Mouse (Mus musculus): Measurements from ENCODE around the gene Il4. TPM values are rescaled to one million over a fixed set of nuclear protein-coding genes. Genes with fewer than 3 reads are reported as not detected.

Gene Il4
- polyA plus RNA-seq, 1 experiment from 2014 or later, result 1.5 TPM

DNA sequence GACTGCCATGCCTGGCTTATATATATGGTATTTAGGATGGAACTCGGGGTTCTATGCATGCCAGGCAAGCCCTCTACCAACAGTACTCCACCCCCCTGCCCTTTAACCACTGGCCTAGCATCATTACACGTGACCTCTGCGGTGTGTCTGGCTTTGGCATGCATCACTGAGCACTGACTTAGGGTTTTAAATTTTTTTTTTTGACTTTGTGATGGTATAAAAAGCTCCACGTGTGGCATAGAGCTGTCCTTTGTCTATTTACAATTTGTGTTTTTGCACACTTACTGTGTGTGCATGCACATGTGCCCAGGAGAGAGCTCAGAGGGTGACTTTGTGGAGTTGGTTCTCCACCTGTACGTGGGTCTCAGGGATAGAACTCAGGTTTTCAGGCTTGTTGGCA lies 25.5 kb upstream of the Il4 start:
- no peaks in the 10 kb centered on the region for H3K27me3 ChIP-seq (ENCODE audit: control insufficient read depth, insufficient read depth, low read length)
- H3K4me2 ChIP-seq (replicated peaks; ENCODE audit: low read depth, low read length), result no peak overlapping the region
- H3K9me3 ChIP-seq (ENCODE audit: control insufficient read depth, low read length), result no peaks in the 10 kb centered on the region
- H3K27ac ChIP-seq (ENCODE audit: low read depth, low read length), result no peak overlapping the region
- no peak overlapping the region for H3K9ac ChIP-seq (ENCODE audit: low read depth, low read length)
- no peak for ATAC-seq (ENCODE audit: low FRiP score, low TSS enrichment)
- no peaks in the 10 kb centered on the region for H3K4me1 ChIP-seq (ENCODE audit: control insufficient read depth, insufficient read depth, low read length)
- no peaks in the 10 kb centered on the region; the same call in 1 of the 2 replicates for H3K36me3 ChIP-seq (ENCODE audit: control insufficient read depth, insufficient read depth, low read length)
- no peak overlapping the region for H3K4me3 ChIP-seq (ENCODE audit: low read length)
- 63% methylated on average over 5 of the region's 5 CpGs for WGBS

DNA sequence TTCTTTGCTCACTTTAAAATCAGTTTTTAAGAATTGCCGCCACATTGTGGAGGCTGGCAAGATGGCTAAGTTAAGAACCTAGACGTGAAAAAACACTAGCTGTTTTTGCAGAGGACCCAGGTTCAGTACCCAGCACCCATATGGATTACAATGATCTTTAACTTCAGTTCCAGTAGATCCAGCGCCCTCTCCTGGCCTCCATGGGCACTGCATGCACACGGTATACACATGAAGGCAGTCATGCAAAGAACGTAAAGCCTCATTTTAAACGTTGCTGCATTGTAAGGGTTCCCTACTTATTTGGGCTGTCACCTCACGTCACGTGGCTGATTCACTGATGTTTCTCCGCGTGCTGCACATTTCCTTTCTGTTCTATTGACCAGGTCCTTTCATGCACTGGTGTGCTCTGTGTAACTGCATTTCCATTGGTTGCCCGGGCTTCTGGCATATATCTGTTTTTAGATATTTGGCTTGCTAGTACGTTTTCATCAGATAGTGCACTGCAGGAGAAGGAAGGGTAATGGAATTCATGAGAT lies 24.3 kb upstream of the Il4 start:
- H3K4me2 ChIP-seq (replicated peaks; ENCODE audit: low read depth, low read length), result no peak overlapping the region
- no peaks in the 10 kb centered on the region for H3K4me1 ChIP-seq (ENCODE audit: control insufficient read depth, insufficient read depth, low read length)
- H3K27me3 ChIP-seq (ENCODE audit: control insufficient read depth, insufficient read depth, low read length), result no peaks in the 10 kb centered on the region
- no peak overlapping the region for H3K9ac ChIP-seq (ENCODE audit: low read depth, low read length)
- no peak overlapping the region for H3K27ac ChIP-seq (ENCODE audit: low read depth, low read length)
- no peak overlapping the region for H3K4me3 ChIP-seq (ENCODE audit: low read length)
- H3K36me3 ChIP-seq (ENCODE audit: control insufficient read depth, insufficient read depth, low read length), result no peaks in the 10 kb centered on the region
- no peak for ATAC-seq (ENCODE audit: low FRiP score, low TSS enrichment)
- H3K9me3 ChIP-seq (ENCODE audit: control insufficient read depth, low read length), result no peaks in the 10 kb centered on the region
- WGBS, result 76% methylated on average over 12 of the region's 12 CpGs

DNA sequence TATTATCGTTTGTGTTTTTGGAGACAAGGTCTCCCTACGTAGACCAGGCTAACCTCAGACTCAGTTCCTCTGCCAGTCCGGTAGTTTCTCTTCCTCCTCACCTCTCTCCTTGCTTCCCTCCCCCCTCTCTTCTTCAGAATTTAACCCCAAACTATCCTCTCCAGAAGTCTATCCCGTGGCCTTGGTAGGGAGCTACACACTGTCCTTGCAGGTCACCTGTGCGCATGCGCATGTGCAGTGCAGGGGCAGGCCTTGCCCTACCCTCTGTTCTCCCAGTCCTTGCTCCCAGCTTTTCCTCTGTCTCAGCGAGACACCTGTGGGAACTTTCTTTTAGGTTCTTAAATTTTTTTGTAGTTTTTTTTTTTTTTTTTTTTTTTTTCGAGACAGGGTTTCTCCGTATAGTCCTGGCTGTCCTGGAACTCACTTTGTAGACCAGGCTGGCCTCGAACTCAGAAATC lies 19.4 kb upstream of the Il4 start:
- no peak overlapping the region for H3K4me2 ChIP-seq (replicated peaks; ENCODE audit: low read depth, low read length)
- 80% methylated on average over 10 of the region's 10 CpGs for WGBS
- H3K27ac ChIP-seq (ENCODE audit: low read depth, low read length), result no peak overlapping the region
- no peak for ATAC-seq (ENCODE audit: low FRiP score, low TSS enrichment)
- no peaks in the 10 kb centered on the region for H3K36me3 ChIP-seq (ENCODE audit: control insufficient read depth, insufficient read depth, low read length)
- 0 out of 2 replicates have a peak, but pooled peaks cover 8% of the 10 kb centered on the region for H3K4me1 ChIP-seq (ENCODE audit: control insufficient read depth, insufficient read depth, low read length)
- peaks cover 15% of the 10 kb centered on the region for H3K27me3 ChIP-seq (ENCODE audit: control insufficient read depth, insufficient read depth, low read length)
- no peaks in the 10 kb centered on the region for H3K9me3 ChIP-seq (ENCODE audit: control insufficient read depth, low read length)
- no peak overlapping the region for H3K4me3 ChIP-seq (ENCODE audit: low read length)
- no peak overlapping the region for H3K9ac ChIP-seq (ENCODE audit: low read depth, low read length)

DNA sequence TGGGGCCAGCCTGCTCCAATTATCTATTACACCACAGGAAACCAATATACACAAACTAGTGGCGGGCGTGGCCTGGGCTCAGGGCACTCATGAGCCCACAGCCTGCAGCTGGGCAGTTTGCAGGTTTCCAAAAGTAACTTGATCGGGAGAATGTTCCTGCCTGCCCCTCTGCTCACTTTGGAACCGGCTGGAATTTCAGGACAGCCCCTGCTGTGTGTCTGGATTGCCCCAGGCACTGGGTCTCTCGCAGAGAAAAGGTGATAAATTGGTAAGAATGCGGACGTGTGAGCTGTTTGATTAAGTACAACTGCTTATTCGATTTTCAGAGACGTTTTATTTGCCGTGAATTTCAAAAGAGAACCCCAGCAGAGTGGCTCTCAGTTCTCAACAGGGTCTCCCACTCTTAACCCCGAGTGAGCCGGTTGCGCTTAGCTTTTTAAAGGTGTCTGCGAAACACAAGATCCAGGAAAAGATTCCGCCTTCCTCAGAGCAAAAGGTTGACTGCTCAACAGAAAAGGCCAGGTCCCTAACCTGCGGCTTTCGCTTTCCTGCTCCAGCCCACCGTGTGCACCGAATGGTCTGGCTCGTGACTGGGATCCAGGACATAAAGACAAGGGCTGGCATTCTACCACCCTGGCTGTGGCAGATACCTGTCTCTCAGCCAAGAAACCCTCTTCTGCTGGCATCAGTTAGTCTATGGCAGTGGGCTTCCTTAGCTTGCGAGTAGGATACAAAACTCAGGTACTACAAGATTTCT lies 18.8 kb upstream of the Il4 start:
- Histone ChIP-seq H3K4me1 (ENCODE audit: control insufficient read depth, insufficient read depth, low read length) (0 out of 2 replicates have a peak, but pooled peaks cover 8% of the 10 kb centered on the region), H3K4me2 (replicated peaks; ENCODE audit: low read depth, low read length) (no peak overlapping the region; the same call in 1 of the 2 replicates), H3K27me3 (ENCODE audit: control insufficient read depth, insufficient read depth, low read length) (peaks cover 15% of the 10 kb centered on the region), H3K9ac (ENCODE audit: low read depth, low read length) (no peak overlapping the region), H3K9me3 (ENCODE audit: control insufficient read depth, low read length) (no peaks in the 10 kb centered on the region), H3K36me3 (ENCODE audit: control insufficient read depth, insufficient read depth, low read length) (no peaks in the 10 kb centered on the region), H3K27ac (ENCODE audit: low read depth, low read length) (no peak overlapping the region), H3K4me3 (ENCODE audit: low read length) (no peak overlapping the region)
- ATAC-seq (ENCODE audit: low FRiP score, low TSS enrichment), result peak; percentile 47; the same call in 1 of the 2 replicates
- WGBS, result 12% methylated on average over 21 of the region's 21 CpGs

DNA sequence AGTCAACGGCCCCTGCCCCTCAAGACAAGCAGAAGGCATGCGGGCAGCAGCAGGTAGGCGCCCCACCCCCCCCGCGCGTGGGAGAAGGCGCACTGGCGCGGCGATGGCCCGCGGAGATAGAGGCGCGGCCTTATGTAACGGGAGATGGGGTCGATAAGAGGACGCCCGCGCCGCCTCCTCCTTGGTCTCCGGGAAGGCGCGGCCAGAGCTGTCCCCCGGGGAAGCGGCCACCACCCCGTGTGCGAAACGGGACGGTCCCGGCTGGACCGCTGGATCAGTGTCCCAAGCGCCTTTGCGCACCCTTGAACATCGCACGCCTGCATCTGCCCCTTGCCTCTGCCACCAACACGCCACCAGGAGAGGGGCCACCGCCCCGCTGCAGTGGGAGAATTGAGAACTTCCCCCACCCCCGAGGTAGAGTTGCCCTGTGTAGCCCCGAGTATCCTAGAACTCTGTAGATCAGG lies 17.7 kb upstream of the Il4 start:
- Histone ChIP-seq H3K4me2 (replicated peaks; ENCODE audit: low read depth, low read length) (peak overlapping the region; percentile 75), H3K4me1 (ENCODE audit: control insufficient read depth, insufficient read depth, low read length) (0 out of 2 replicates have a peak, but pooled peaks cover 8% of the 10 kb centered on the region), H3K36me3 (ENCODE audit: control insufficient read depth, insufficient read depth, low read length) (no peaks in the 10 kb centered on the region), H3K4me3 (ENCODE audit: low read length) (peak overlapping the region; percentile 37), H3K9ac (ENCODE audit: low read depth, low read length) (peak overlapping the region; percentile 37; the same call in 1 of the 2 replicates), H3K27ac (ENCODE audit: low read depth, low read length) (no peak overlapping the region), H3K9me3 (ENCODE audit: control insufficient read depth, low read length) (no peaks in the 10 kb centered on the region), H3K27me3 (ENCODE audit: control insufficient read depth, insufficient read depth, low read length) (peaks cover 15% of the 10 kb centered on the region)
- ATAC-seq (ENCODE audit: low FRiP score, low TSS enrichment), result peak; percentile 51
- 2% methylated on average over 29 of the region's 40 CpGs for WGBS

DNA sequence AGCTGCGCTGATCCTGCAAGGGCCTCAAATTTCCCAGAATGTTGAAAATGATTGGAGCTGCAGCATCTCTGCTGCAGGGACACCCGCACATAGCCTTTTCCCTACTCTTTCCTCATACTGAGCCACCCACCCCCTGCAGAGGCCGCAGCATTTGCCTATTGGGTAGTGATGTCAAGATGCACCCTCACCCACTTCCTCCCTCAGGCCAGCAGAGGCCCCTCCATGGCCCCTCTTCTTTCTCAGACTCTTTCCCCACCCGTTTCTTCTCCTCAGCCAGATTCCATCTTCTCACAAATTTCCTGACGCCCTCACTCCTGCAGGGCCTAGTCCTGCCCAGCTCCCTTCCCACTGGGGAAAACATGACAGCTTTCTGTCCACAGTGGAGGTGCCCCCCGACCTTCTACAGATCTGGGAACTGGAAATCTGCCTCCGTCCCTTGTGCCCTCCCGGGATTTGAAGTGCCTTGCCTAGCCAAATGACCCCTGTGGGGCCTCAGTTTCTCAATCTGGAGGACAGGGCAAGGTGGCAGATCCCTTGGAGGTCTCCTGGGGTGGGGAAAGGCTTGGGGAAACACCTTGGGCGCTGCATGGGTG lies 17.2 kb upstream of the Il4 start:
- Histone ChIP-seq H3K4me2 (replicated peaks; ENCODE audit: low read depth, low read length) (peak overlapping the region; percentile 75), H3K36me3 (ENCODE audit: control insufficient read depth, insufficient read depth, low read length) (no peaks in the 10 kb centered on the region), H3K4me1 (ENCODE audit: control insufficient read depth, insufficient read depth, low read length) (0 out of 2 replicates have a peak, but pooled peaks cover 8% of the 10 kb centered on the region), H3K27ac (ENCODE audit: low read depth, low read length) (no peak overlapping the region), H3K9ac (ENCODE audit: low read depth, low read length) (peak overlapping the region; percentile 37; the same call in 1 of the 2 replicates), H3K27me3 (ENCODE audit: control insufficient read depth, insufficient read depth, low read length) (peaks cover 15% of the 10 kb centered on the region), H3K9me3 (ENCODE audit: control insufficient read depth, low read length) (no peaks in the 10 kb centered on the region), H3K4me3 (ENCODE audit: low read length) (peak overlapping the region; percentile 37)
- no peak for ATAC-seq (ENCODE audit: low FRiP score, low TSS enrichment)
- WGBS, result 37% methylated on average over 9 of the region's 9 CpGs

DNA sequence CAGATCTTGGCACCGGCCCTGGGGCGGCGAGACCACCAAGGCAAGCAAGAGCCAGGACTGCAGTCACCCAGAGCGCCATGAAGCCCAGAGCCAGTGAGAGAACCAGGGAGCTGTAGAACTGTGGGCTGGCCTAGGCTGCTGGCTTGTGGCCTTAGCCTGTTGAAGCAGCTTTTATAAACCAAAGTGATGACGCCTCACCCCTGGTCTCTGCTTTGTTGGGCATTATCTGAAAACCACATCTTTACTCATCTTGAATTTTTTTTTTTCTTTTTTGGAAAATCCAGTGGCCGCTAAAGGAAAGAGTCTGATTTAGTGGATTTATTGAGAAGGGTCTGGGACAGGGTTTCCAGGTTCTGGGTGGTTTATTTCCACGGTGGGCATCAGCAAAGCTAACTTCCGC lies 16.1 kb upstream of the Il4 start, which contains the start of gene Il13:
Gene Il13 (minus strand): TSS at position 147 of the 400 bp plus-strand sequence.
- Histone ChIP-seq H3K9me3 (ENCODE audit: control insufficient read depth, low read length) (no peaks in the 10 kb centered on the region), H3K4me1 (ENCODE audit: control insufficient read depth, insufficient read depth, low read length) (0 out of 2 replicates have a peak, but pooled peaks cover 8% of the 10 kb centered on the region), H3K27me3 (ENCODE audit: control insufficient read depth, insufficient read depth, low read length) (peaks cover 15% of the 10 kb centered on the region), H3K4me3 (ENCODE audit: low read length) (no peak within 1 kb of the TSS), H3K27ac (ENCODE audit: low read depth, low read length) (no peak within 1 kb of the TSS), H3K4me2 (replicated peaks; ENCODE audit: low read depth, low read length) (no peak within 1 kb of the TSS), H3K36me3 (ENCODE audit: control insufficient read depth, insufficient read depth, low read length) (no peaks in the 10 kb centered on the region), H3K9ac (ENCODE audit: low read depth, low read length) (no peak within 1 kb of the TSS)
- 87% methylated on average over 8 of the region's 8 CpGs for WGBS
- no peak for ATAC-seq (ENCODE audit: low FRiP score, low TSS enrichment)

DNA sequence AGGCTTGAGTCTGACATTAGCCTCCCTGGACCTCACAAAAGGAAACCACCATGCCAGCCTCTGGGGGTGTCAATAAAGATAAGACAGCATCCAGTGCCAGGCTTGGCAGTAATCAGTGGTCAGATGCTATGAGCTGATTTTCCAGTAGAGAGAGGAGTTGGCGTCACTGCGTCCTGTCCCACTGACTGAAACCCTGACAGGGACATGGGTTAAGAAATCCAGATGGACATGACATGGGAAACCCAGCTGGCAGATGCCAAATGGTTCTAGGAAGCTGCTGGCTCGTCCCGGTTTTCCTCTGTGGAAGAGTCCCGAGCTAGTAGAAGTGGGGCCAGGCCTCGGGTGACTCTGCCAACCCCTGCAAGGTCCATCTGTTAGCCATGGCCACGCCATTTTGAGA lies 15.2 kb upstream of the Il4 start:
- Histone ChIP-seq H3K9ac (ENCODE audit: low read depth, low read length) (no peak overlapping the region), H3K4me3 (ENCODE audit: low read length) (no peak overlapping the region), H3K9me3 (ENCODE audit: control insufficient read depth, low read length) (no peaks in the 10 kb centered on the region), H3K27ac (ENCODE audit: low read depth, low read length) (no peak overlapping the region), H3K27me3 (ENCODE audit: control insufficient read depth, insufficient read depth, low read length) (peaks cover 15% of the 10 kb centered on the region), H3K36me3 (ENCODE audit: control insufficient read depth, insufficient read depth, low read length) (no peaks in the 10 kb centered on the region), H3K4me1 (ENCODE audit: control insufficient read depth, insufficient read depth, low read length) (0 out of 2 replicates have a peak, but pooled peaks cover 8% of the 10 kb centered on the region), H3K4me2 (replicated peaks; ENCODE audit: low read depth, low read length) (no peak overlapping the region)
- WGBS, result 83% methylated on average over 7 of the region's 7 CpGs
- no peak for ATAC-seq (ENCODE audit: low FRiP score, low TSS enrichment)
